Mouse (Mus musculus): ENCODE measurements around the gene Lin28a. TPM values are rescaled to one million over a fixed set of nuclear protein-coding genes. Genes with fewer than 3 reads are reported as not detected.

The Lin28a gene
- polyA plus RNA-seq (2011; ENCODE audit: insufficient read length, low read depth, missing spikeins): not detected in 2 replicates

- Histone ChIP-seq H3K4me3 (ENCODE audit: insufficient read depth, low read length) (no peak within 1 kb of the TSS), H3K27ac (ENCODE audit: insufficient read depth, low read length) (no peak within 1 kb of the TSS), H3K4me1 (ENCODE audit: control insufficient read depth, insufficient read depth, low read length) (no peaks in the 10 kb centered on the region)
- TF ChIP-seq POLR2A (IDR thresholded peaks at IDR 0.05; ENCODE audit: low read depth, low read length): no peak
- TF ChIP-seq CTCF (IDR thresholded peaks at IDR 0.05; ENCODE audit: borderline replicate concordance, insufficient read depth, low read length): no peak
Measured at GRCm38 (mm10) chr4:134018779-134019145, at the start of gene Lin28a. Gene Lin28a, minus strand, starts transcription at chr4:134018841.

GRCm38 (mm10) chr4:134067833-134068544, 49.3 kb upstream of the Lin28a start:
- TF ChIP-seq CTCF (IDR thresholded peaks at IDR 0.05; ENCODE audit: borderline replicate concordance, insufficient read depth, low read length) (no peak), POLR2A (IDR thresholded peaks at IDR 0.05; ENCODE audit: low read depth, low read length) (no peak)
- no peaks in the 10 kb centered on the region for H3K4me1 ChIP-seq (ENCODE audit: control insufficient read depth, insufficient read depth, low read length)
- no peak overlapping the region for H3K27ac ChIP-seq (ENCODE audit: insufficient read depth, low read length)
- no peak overlapping the region for H3K4me3 ChIP-seq (ENCODE audit: insufficient read depth, low read length)

- no peak for TF ChIP-seq POLR2A (IDR thresholded peaks at IDR 0.05; ENCODE audit: low read depth, low read length)
- no peak for TF ChIP-seq CTCF (IDR thresholded peaks at IDR 0.05; ENCODE audit: borderline replicate concordance, insufficient read depth, low read length)
- Histone ChIP-seq H3K4me1 (ENCODE audit: control insufficient read depth, insufficient read depth, low read length) (no peaks in the 10 kb centered on the region), H3K4me3 (ENCODE audit: insufficient read depth, low read length) (no peak overlapping the region), H3K27ac (ENCODE audit: insufficient read depth, low read length) (no peak overlapping the region)
Measured at GRCm38 (mm10) chr4:134067383-134067782, 48.7 kb upstream of the Lin28a start.

GRCm38 (mm10) chr4:134065431-134066004, 46.9 kb upstream of the Lin28a start:
- no peak overlapping the region for H3K27ac ChIP-seq (ENCODE audit: insufficient read depth, low read length)
- TF ChIP-seq CTCF (IDR thresholded peaks at IDR 0.05; ENCODE audit: borderline replicate concordance, insufficient read depth, low read length): no peak
- TF ChIP-seq POLR2A (IDR thresholded peaks at IDR 0.05; ENCODE audit: low read depth, low read length): no peak
- H3K4me3 ChIP-seq (ENCODE audit: insufficient read depth, low read length): no peak overlapping the region
- no peaks in the 10 kb centered on the region for H3K4me1 ChIP-seq (ENCODE audit: control insufficient read depth, insufficient read depth, low read length)

- TF ChIP-seq CTCF (IDR thresholded peaks at IDR 0.05; ENCODE audit: borderline replicate concordance, insufficient read depth, low read length): no peak
- TF ChIP-seq POLR2A (IDR thresholded peaks at IDR 0.05; ENCODE audit: low read depth, low read length): no peak
- Histone ChIP-seq H3K4me1 (ENCODE audit: control insufficient read depth, insufficient read depth, low read length) (no peaks in the 10 kb centered on the region), H3K27ac (ENCODE audit: insufficient read depth, low read length) (no peak overlapping the region), H3K4me3 (ENCODE audit: insufficient read depth, low read length) (no peak overlapping the region)
Measured at GRCm38 (mm10) chr4:134062561-134062960, 43.9 kb upstream of the Lin28a start.

GRCm38 (mm10) chr4:134061944-134062446, 43.4 kb upstream of the Lin28a start:
- Histone ChIP-seq H3K27ac (ENCODE audit: insufficient read depth, low read length) (no peak overlapping the region), H3K4me3 (ENCODE audit: insufficient read depth, low read length) (no peak overlapping the region), H3K4me1 (ENCODE audit: control insufficient read depth, insufficient read depth, low read length) (no peaks in the 10 kb centered on the region)
- TF ChIP-seq CTCF (IDR thresholded peaks at IDR 0.05; ENCODE audit: borderline replicate concordance, insufficient read depth, low read length): no peak
- no peak for TF ChIP-seq POLR2A (IDR thresholded peaks at IDR 0.05; ENCODE audit: low read depth, low read length)

- TF ChIP-seq CTCF (IDR thresholded peaks at IDR 0.05; ENCODE audit: borderline replicate concordance, insufficient read depth, low read length) (no peak), POLR2A (IDR thresholded peaks at IDR 0.05; ENCODE audit: low read depth, low read length) (no peak)
- H3K4me3 ChIP-seq (ENCODE audit: insufficient read depth, low read length): no peak overlapping the region
- H3K27ac ChIP-seq (ENCODE audit: insufficient read depth, low read length): no peak overlapping the region
- no peaks in the 10 kb centered on the region for H3K4me1 ChIP-seq (ENCODE audit: control insufficient read depth, insufficient read depth, low read length)
Measured at GRCm38 (mm10) chr4:134061166-134061830, 42.7 kb upstream of the Lin28a start.

- no peaks in the 10 kb centered on the region for H3K4me1 ChIP-seq (ENCODE audit: control insufficient read depth, insufficient read depth, low read length)
- TF ChIP-seq POLR2A (IDR thresholded peaks at IDR 0.05; ENCODE audit: low read depth, low read length) (no peak), CTCF (IDR thresholded peaks at IDR 0.05; ENCODE audit: borderline replicate concordance, insufficient read depth, low read length) (no peak)
- no peak within 1 kb of the TSS for H3K4me3 ChIP-seq (ENCODE audit: insufficient read depth, low read length)
- no peak within 1 kb of the TSS for H3K27ac ChIP-seq (ENCODE audit: insufficient read depth, low read length)
Measured at GRCm38 (mm10) chr4:134060135-134060865, 41.7 kb upstream of the Lin28a start, which contains the start of gene Crybg2. Gene Crybg2, plus strand, starts transcription at chr4:134060815.

GRCm38 (mm10) chr4:134058908-134059307, 40.3 kb upstream of the Lin28a start:
- no peak overlapping the region for H3K4me3 ChIP-seq (ENCODE audit: insufficient read depth, low read length)
- H3K4me1 ChIP-seq (ENCODE audit: control insufficient read depth, insufficient read depth, low read length): no peaks in the 10 kb centered on the region
- no peak for TF ChIP-seq POLR2A (IDR thresholded peaks at IDR 0.05; ENCODE audit: low read depth, low read length)
- no peak for TF ChIP-seq CTCF (IDR thresholded peaks at IDR 0.05; ENCODE audit: borderline replicate concordance, insufficient read depth, low read length)
- no peak overlapping the region for H3K27ac ChIP-seq (ENCODE audit: insufficient read depth, low read length)
